Mouse (Mus musculus) small intestine, adult 2 months (tissue): ENCODE measurements at regions not wholly inside any gene's neighbourhood (a gene's known extent, or its start where the extent isn't known, plus 50 kb on each side); places are given as distances from the start of the nearest gene placed in this dataset.
A peak's percentile ranks its signal among the peaks of the same experiment; 100 is the strongest.

ENCODE experiments used
- H3K27ac ChIP-seq: fragments of 200-500 bp; 2 replicates; pipeline ENCODE4 v1.5.1; 2012; ENCODE audit warnings: low read depth, low read length, control low read depth, inconsistent platforms; ENCODE audit not compliant: insufficient read depth
- H3K27me3 ChIP-seq: fragments of 200-500 bp; 2 replicates; pipeline ENCODE4 v1.6.1; 2012; ENCODE audit warnings: mild to moderate bottlenecking, moderate library complexity, low read length, inconsistent platforms; ENCODE audit not compliant: control insufficient read depth, insufficient read depth
- H3K36me3 ChIP-seq: fragments of 200-500 bp; 2 replicates; pipeline ENCODE4 v1.6.1; 2012; ENCODE audit warnings: mild to moderate bottlenecking, low read length, control low read depth, inconsistent platforms; ENCODE audit not compliant: control insufficient read depth, insufficient read depth
- H3K4me1 ChIP-seq: fragments of 200-500 bp; 2 replicates; pipeline ENCODE4 v1.6.1; 2012; ENCODE audit warnings: low read length, inconsistent platforms, mixed read lengths; ENCODE audit not compliant: control insufficient read depth, insufficient read depth, insufficient read length
- H3K4me3 ChIP-seq: fragments of 200-500 bp; 2 replicates; pipeline ENCODE4 v1.5.1; 2012; ENCODE audit warnings: low read depth, mild to moderate bottlenecking, control low read depth, inconsistent platforms, low read length, moderate library complexity
- CTCF ChIP-seq: fragments of 200-500 bp; IDR thresholded peaks from 2 replicates; pipeline ENCODE4 v1.5.1; 2012; ENCODE audit warnings: low read depth, mild to moderate bottlenecking, control low read depth, inconsistent platforms, low read length, moderate library complexity, mixed read lengths; ENCODE audit not compliant: insufficient replicate concordance, insufficient read length; ENCODE audit errors: extremely low read depth
- POLR2A ChIP-seq: fragments of 200-500 bp; IDR thresholded peaks from 2 replicates; pipeline ENCODE4 v1.6.1; 2012; ENCODE audit warnings: low read depth, mild to moderate bottlenecking, control low read depth, inconsistent platforms, low read length, moderate library complexity
- WGBS: fragments of 180-500 bp; shearing (Covaris S2); methylation state at CpG from one replicate; pipeline ENCODE4 v1.1.7; 2018; 5-methylcytosine and 5-hydroxymethylcytosine counted together

DNA sequence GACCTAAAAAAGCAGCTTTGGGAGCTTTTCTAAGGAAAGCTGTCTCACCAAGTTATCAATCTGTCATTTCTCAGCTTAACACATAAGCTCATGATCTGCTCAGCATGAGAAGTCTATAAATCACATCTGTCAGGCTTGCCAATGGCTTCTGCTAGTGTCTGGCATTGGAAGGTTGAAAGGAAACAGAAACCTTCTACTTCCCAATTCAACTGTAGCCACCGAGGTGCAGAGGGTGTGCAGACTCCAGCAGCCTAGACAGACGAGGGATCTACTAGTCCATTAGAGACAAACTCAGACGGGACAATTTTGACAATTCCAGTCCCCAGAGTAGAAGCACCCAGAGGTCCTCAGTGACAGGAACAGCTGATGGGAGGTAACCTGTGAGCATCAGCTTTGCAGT lies 103.0 kb downstream of the Nab1 start:
- WGBS: 35% methylated on average over 3 of the region's 3 CpGs
- Histone ChIP-seq H3K27me3 (no peaks in the 10 kb centered on the region), H3K36me3 (no peaks in the 10 kb centered on the region), H3K4me3 (no peak overlapping the region), H3K27ac (no peak overlapping the region), H3K4me1 (no peaks in the 10 kb centered on the region)
- TF ChIP-seq CTCF: no peak
- TF ChIP-seq POLR2A: no peak

DNA sequence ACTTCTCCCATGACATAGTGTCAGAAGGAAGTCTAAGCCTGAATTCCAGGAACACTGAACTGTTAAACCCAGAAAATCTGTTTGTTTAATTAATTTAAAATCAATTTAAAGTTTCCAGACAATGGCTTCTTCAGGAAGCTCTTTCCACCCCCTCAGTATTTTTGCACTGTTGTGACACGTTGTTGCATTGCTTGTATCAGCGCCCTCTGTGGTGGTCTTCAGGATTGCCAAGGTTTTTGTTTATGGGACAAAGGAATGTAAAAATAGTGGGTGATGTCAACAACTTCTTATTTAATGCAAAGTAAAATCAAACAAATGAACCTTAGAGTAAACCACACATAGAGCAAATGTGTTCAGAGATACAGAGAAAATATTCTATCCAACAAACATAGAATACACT lies 107.5 kb downstream of the Nab1 start:
- TF ChIP-seq CTCF (no peak), POLR2A (no peak)
- WGBS: 37% methylated on average over 2 of the region's 2 CpGs
- Histone ChIP-seq H3K4me3 (no peak overlapping the region), H3K36me3 (no peaks in the 10 kb centered on the region), H3K27ac (no peak overlapping the region), H3K4me1 (no peaks in the 10 kb centered on the region), H3K27me3 (no peaks in the 10 kb centered on the region)

DNA sequence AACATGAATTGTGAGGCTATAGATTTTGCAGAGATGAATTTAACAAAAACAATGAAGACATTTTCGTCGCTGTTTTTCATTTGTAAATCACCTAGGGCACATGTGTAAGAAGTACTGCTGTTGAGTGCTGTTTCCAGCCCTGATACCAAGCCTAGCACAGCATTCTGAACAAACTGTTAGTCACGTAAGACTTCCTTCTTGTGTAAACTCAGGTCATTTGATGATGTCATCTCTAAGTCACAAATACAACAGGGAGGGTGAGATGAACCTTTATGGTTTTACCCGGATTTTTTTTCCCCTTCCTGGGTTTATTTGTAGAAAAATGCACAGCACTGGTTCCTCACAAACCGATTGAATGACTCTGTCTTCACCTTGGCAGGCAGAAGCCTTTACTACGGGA lies 111.6 kb downstream of the Nab1 start:
- 67% methylated on average over 6 of the region's 6 CpGs for WGBS
- no peak overlapping the region for H3K4me3 ChIP-seq
- TF ChIP-seq POLR2A (no peak), CTCF (no peak)
- no peaks in the 10 kb centered on the region for H3K4me1 ChIP-seq
- no peak overlapping the region for H3K27ac ChIP-seq
- no peaks in the 10 kb centered on the region for H3K27me3 ChIP-seq
- H3K36me3 ChIP-seq: no peaks in the 10 kb centered on the region

DNA sequence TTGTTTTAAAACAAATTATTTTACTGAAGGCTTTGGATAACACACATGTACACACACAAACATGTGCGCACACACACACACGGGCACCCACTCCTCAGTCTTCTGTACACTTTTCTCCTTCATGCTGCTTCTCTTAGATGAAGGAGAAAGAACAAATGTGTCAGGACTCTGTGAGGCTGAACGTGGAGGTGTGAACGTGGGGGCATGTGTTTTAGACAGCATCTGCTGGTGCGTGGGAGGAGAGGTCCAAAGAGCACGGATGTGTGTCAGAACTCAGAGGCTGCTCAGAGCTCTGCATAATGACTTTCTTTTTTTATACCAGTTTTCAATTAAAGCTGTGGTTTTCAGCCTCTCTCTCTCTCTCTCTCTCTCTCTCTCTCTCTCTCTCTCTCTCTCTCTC lies 112.4 kb downstream of the Nab1 start:
- H3K4me1 ChIP-seq: no peaks in the 10 kb centered on the region
- no peak overlapping the region for H3K4me3 ChIP-seq
- no peak overlapping the region for H3K27ac ChIP-seq
- 35% methylated on average over 6 of the region's 6 CpGs for WGBS
- H3K27me3 ChIP-seq: no peaks in the 10 kb centered on the region
- TF ChIP-seq POLR2A (no peak), CTCF (no peak)
- no peaks in the 10 kb centered on the region for H3K36me3 ChIP-seq

DNA sequence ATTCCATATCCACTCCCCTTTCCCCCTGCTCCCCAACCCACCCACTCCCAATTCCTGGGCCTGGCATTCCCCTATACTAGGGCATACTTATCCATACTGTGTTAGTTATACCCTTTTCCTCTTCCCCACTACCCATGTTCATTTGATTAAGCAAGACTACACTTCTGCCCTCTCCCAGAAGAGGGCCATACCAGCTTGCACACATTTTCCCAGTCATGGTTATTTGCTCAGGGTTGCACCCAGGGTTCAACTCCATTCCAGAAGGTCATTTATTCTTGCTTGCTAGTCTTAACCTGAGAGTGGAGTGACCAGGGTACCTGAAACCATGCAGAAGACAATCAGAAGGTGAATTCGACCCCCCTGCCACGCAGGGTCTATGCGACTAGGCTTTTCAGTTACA lies 113.4 kb downstream of the Nab1 start:
- H3K27me3 ChIP-seq: no peaks in the 10 kb centered on the region
- no peaks in the 10 kb centered on the region for H3K4me1 ChIP-seq
- TF ChIP-seq POLR2A (no peak), CTCF (no peak)
- H3K27ac ChIP-seq: no peak overlapping the region
- no peaks in the 10 kb centered on the region for H3K36me3 ChIP-seq
- H3K4me3 ChIP-seq: no peak overlapping the region
- 88% methylated on average over 3 of the region's 3 CpGs for WGBS

DNA sequence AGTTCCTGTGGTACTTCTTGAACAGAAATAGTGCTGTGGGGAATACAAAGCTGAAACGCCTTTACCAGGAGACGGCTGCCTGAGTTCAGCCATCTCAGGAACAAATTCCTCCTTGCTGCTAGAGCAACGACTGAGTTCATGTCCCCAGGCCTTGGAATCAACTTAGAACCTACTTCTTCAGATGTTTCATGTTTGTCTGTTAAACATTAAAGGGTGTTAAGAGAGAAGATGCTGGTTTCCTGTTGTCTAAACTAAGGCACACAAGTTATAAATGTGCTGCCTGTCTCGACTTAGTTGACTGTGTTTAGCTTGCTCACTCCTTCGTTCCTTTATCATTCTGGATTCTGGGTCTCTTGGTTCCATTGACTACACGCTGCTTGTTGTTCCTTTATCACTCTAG lies 125.2 kb downstream of the Nab1 start:
- Histone ChIP-seq H3K4me3 (no peak overlapping the region), H3K36me3 (no peaks in the 10 kb centered on the region), H3K27me3 (no peaks in the 10 kb centered on the region), H3K27ac (peak overlapping the region; percentile 46), H3K4me1 (no peaks in the 10 kb centered on the region)
- TF ChIP-seq CTCF (no peak), POLR2A (no peak)
- 67% methylated on average over 6 of the region's 6 CpGs for WGBS

DNA sequence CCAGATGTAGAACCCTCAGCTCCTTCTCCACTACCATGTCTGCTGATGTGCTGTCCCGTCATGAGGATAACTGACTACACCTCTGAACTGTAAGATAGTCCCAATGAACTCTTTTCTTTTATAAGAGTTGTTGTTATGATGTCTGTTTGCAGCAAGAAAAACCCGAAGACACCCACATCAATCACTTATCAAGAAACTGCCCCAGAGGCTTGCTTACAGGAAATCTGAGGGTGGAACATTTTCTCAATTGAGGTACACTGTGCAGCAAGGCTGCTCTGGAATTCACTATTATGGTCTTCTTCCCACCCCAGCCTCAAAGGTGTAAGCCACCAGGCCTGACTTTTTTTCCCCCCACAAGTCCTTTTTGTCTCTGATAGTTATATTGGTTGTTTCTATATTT lies 125.8 kb downstream of the Nab1 start:
- WGBS: 82% methylated on average over 2 of the region's 2 CpGs
- Histone ChIP-seq H3K4me1 (no peaks in the 10 kb centered on the region), H3K27ac (no peak overlapping the region), H3K4me3 (no peak overlapping the region), H3K36me3 (no peaks in the 10 kb centered on the region), H3K27me3 (no peaks in the 10 kb centered on the region)
- TF ChIP-seq POLR2A (no peak), CTCF (no peak)

DNA sequence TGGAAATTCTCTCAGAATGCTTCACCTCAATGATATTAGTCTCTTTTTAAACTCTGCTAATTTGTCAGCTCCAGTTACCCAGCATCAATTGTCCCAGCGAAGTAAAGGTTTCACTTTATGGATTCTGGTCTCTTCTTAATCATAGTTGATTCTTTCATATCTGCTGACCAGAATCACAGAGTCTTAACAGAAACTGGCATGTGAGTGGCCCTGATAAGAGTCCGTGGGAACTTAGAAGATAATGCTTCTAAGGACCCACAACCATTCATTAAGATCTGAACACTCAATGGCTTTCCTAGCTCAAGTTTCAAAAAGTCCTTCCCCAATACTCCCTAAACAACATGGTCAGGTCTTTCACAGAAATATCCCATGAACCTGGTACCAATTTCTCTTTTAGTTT lies 126.7 kb downstream of the Nab1 start:
- Histone ChIP-seq H3K4me3 (no peak overlapping the region), H3K27me3 (no peaks in the 10 kb centered on the region), H3K4me1 (no peaks in the 10 kb centered on the region), H3K36me3 (no peaks in the 10 kb centered on the region), H3K27ac (no peak overlapping the region)
- TF ChIP-seq CTCF (no peak), POLR2A (no peak)
- WGBS: 59% methylated on average over 2 of the region's 2 CpGs
